Comparison of ENCODE assay signal across 28 mouse cellular contexts in the genomic region with DNA sequence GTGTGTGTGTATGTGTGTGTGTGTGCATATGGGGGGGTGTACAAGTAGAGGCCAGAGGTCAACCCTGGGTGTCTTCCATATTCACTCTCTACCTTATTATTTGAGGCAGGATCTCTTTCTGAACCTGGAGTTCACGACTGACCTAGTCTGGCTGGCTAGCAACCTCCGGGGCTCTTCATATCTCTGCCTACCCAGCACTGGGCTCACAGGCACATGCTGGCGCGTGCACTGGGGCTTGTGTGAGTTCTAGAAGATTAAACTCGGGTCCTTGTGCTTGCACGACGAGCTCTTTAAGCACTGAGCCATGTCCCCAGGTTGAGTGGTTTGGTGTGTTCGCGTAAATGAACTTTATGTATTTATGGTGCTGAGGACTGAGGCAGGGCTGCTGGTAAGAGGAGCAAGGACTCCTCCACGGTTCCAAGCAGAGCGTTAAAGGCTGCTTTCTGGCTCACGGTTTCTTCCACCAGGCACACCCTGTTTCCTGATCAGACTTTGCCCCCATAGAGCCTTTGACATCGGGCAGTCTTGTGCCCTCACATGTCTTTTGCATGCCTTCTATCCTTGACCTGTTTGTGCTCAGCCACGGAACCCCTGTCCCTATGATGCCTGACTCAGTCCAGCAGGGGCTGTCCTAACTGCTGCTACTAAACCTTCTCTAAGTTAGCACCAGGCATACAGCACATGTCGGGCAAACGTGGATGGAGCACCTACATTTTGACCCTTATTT. TPM values are rescaled to one million over a fixed set of nuclear protein-coding genes. Genes with fewer than 3 reads are reported as not detected.
"Had no signal": no experiment of that assay in that cellular context is flagged by ENCODE, and none has a peak within 500 bp of the region (broad histone marks: within the 10 kb centered on the region; RNA-seq: fewer than 3 reads in every experiment).

No protein-coding gene starts in this region.

- ATAC-seq: liver, postnatal 0 days; lung, postnatal 0 days; midbrain, embryonic 13.5 days; midbrain, embryonic 16.5 days had no signal

- H3K27ac ChIP-seq: kidney, postnatal 0 days; layer of hippocampus, adult 2 months; left cerebral cortex, adult 2 months; limb, embryonic 12.5 days; limb, embryonic 15.5 days; liver, embryonic 14.5 days; macrophage; midbrain, embryonic 10.5 days; midbrain, embryonic 13.5 days; neural tube, embryonic 13.5 days; stomach, embryonic 15.5 days had no signal

- DNase-seq: kidney, adult 2 months; kidney, postnatal 25 days; layer of hippocampus, adult 9-11 months; layer of hippocampus, postnatal 36 days; liver, postnatal 0 days; lung, embryonic 14.5 days; retina, postnatal 1 day; right cerebral cortex, postnatal 14 days; right cerebral cortex, postnatal 4 days; spleen, adult 18-20 months; thymus, adult 18-20 months; thymus, postnatal 36 days had no signal

- H3K4me3 ChIP-seq: layer of hippocampus, adult 2 months; left cerebral cortex, adult 2 months; limb, embryonic 12.5 days; limb, embryonic 15.5 days; midbrain, embryonic 10.5 days; midbrain, embryonic 13.5 days; myocyte; neural tube, embryonic 13.5 days; stomach, embryonic 15.5 days had no signal

- H3K27me3 ChIP-seq: limb, embryonic 12.5 days; limb, embryonic 15.5 days; midbrain, embryonic 13.5 days; neural tube, embryonic 13.5 days; stomach, embryonic 15.5 days had no signal

- H3K4me2 ChIP-seq: limb, embryonic 12.5 days; limb, embryonic 15.5 days; liver, embryonic 11.5 days; lung, embryonic 14.5 days; midbrain, embryonic 13.5 days; neural tube, embryonic 13.5 days; stomach, embryonic 15.5 days had no signal

- H3K9me3 ChIP-seq: limb, embryonic 15.5 days; midbrain, embryonic 13.5 days; neural tube, embryonic 13.5 days; stomach, embryonic 15.5 days had no signal

- H3K36me3 ChIP-seq: limb, embryonic 15.5 days; midbrain, embryonic 10.5 days; midbrain, embryonic 13.5 days; neural tube, embryonic 13.5 days; stomach, embryonic 15.5 days had no signal

- H3K9ac ChIP-seq: limb, embryonic 12.5 days; limb, embryonic 15.5 days; liver, embryonic 14.5 days; liver, postnatal 0 days; lung, embryonic 14.5 days; midbrain, embryonic 13.5 days; neural tube, embryonic 13.5 days; stomach, embryonic 15.5 days had no signal

- H3K4me1 ChIP-seq: stomach, embryonic 15.5 days had no signal

RNA-seq across cellular contexts. Expression of gene Spsb1, which starts 21.2 kb away (rescaled TPM):
- total RNA-seq: monocyte, adult 5-6 weeks had no signal
